Mouse (Mus musculus) ZHBTc4 (cell line): ENCODE results near the gene Schip1.

ENCODE experiments used
- DNase-seq: peaks from one replicate; pipeline ENCODE4 v3.0.0-alpha.2; 2011; ENCODE audit warnings: low read depth, low spot score

The Schip1 gene

DNA sequence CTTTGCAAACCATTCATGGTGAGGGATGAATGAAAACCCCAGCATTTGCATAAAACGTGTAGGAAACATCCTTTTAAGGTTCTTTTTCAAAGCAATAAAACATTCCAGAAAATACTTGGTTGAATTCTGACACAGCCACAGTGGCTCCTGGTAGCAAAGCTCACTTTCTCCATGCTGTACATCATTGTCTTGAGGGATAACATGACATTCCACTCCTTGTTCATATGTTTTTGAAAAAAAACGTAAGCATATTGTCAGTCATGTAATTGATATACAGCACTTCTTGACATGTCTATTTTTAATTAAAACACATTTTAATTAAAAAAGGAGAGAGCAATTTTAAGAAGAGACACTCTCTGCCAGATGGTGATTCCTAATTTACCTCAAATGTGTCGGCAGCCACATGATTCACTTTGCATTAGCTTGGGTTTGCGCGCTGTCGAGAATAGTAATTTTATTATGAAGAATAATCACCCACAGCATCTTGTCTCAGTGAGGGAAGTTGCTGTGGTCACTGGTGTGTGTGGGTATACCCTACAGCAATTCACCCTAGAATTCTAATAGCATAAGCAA, 61.8 kb downstream of the Schip1 start:
- DNase-seq, result no peak

DNA sequence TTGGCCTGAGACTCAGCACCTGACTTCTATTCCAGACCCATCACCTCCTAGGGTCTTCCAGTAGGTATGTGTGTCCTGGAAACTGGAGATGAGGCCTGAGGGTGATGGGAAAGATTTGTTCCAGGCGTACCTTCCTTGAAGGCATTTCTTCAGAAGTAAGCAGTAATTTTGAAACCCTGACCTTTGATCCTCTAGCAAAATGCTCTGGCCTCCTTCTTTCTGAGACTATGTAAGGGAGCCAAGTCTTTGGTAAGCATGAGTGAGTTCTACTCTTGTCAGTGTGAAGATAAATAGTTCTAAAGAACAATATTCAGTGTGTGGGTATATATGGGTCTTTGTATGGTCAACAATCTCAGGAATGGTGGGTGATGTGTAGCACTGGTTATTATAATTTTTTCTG, 65.8 kb downstream of the Schip1 start:
- DNase-seq, result no peak

DNA sequence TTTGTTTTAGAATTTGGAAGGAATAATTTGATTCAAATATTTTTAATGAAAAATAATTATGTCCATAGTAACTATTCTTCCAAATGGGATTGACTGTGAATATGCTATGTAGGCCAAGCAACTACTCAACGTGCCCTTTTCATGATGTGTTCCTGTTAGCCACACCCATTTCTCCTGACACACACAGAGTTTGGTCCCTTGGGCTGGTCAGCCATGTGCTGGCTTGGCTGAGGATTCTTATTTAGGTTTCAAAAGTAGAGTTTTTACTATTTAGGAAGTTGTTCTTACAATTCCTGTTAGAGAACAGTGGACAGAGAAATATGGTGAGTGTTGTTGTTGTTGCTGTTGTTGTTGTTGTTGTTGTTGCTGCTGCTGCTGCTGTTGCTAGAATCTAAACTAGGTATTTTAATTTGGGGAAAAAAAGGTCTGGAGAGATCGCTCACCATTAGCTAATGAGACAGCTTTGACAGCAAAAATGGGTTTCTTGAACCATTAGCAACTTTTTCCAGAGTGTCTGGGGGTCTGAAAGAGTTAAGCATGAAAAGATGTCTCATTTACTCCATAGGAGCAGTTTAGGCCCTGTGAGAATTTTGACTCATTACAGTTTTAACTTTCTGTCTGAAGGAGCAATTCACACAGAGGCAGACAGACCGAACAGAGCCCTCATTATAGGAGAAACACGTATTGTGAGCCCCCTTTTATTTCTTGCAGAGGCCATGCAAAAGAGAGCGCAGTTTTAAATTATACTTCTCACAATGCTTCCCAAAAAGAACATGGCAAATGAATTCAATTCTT, 74.4 kb downstream of the Schip1 start:
- no peak for DNase-seq

DNA sequence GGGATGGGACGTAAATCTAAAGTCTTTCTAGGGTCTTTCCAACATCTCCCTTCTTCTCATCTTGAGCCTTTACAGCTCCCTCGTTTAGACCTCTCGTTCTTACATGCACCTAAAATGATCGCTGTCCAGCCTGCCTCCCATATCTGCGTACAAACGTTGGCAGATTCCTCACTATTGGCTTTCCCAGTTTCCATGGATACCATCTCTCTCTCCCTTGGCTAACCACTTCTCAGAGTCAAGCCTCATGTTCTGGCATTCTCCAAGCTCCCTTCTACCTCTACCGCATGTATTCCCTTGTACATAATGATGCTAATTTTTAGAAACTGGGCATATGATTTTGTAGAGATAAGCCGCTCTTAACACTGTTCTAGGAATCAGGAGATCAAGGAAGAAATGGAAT, 86.1 kb downstream of the Schip1 start:
- DNase-seq, result no peak

DNA sequence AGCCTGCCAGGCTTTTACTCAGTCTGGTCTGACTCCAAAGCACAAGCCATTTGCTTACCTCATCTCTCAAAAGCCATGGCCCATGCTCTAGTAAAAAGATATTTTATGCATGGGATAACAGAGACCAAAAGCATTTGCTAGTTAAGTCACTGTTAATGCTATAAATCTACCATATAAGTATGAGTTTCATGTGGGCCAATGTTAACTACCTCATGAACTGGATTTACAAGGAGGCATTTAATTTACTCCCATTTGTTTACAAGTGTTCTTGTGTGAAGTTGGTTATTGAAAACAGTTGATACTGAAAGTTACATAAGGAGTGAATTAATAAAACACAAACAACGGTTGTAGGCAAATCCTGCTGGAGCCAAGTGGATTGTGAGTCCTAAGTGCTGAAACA, 95.6 kb downstream of the Schip1 start:
- no peak for DNase-seq

DNA sequence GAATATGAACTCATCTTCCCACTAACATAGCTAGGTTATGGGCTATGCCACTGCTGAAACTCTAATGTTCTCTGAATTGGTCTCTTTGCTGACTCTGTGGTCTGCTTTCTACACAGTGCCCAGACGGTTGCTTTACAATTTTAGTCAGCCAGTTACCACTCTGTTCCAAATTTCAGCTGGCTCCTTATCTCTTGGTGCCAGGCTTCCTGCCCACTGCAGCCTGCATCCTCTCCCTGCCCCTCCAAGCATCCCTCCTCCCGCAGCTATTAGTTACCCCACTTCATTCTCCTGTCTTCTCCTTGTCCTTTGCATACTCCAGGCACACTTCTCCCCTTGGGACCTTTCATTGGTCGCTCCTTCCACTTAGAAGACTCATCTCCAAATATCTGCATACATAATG, 96.2 kb downstream of the Schip1 start:
- no peak for DNase-seq

DNA sequence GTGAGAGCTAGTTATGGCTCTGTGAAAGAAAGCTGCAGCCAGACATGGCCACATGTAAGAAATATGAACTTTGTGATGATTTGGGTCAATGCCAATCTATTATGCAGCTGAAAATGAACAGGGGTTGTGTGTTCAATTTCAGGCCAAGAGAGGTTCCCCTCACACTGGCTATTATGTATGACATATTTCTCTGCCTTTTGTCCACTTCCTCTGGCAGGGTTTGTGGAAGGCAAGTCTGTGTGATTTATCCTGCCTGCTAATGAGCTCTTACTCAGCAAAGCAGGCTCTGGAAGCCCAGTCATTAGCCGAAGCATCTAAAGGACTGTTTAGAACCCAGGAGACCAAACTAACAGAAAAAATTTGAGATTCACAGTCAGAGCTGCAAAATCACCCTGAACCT, 113.6 kb downstream of the Schip1 start:
- DNase-seq, result no peak

DNA sequence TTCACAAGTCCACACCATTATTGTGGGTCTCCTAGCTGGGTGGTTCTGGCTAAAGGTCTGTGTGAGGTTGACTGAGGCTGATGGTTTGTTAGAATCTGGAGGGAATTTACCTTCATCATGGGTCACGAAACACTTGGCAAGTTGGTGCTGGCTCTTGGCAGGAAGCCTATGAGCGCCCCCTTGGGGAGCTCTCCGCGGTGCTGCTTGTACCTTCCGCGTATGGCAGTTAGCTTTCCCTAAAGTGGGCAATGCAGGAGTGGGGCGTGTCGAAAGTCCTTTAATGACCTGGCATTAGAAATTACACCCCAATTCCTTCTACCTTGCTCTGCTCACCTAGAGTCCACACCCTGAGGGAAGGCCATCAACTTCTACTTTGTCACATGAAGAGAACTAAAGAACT, 122.9 kb downstream of the Schip1 start:
- DNase-seq, result peak; percentile 14

DNA sequence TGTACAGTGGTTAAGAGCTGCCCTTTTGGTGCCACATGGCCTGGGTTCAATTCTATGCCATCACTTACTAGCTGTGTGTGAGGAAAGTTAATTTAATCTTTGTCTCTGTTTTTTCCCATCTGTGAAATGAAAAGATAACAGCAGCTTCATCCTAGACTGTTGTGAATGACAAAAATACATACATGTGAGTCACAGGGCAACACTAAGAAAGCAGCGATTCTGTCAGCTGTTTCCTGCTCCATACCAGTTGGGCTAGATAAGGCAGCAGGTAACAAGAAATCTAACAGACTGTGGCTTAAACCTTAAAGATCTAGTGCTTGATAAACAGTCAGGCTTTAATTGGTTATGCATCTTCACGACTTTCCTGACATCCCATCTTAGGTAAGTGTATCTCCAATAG, 124.5 kb downstream of the Schip1 start:
- no peak for DNase-seq

DNA sequence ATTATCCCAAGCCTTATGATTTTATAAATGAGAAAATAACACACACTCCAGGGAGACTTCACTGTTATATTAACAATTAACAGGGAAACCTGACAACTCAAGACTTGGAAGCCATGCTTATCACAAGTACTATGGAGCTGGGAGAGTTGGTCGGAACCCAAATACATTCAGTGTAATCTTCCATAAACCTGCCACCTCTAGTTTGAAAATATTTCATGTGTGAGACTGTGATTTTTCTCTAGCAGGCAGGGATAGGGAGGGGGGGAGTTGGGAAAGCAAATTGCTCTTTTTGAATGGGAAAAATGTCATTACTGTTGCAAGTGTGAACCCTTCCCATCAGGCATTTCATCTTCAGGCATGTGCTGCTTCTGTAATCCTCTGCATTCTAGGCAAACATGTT, 132.3 kb downstream of the Schip1 start:
- DNase-seq, result no peak

DNA sequence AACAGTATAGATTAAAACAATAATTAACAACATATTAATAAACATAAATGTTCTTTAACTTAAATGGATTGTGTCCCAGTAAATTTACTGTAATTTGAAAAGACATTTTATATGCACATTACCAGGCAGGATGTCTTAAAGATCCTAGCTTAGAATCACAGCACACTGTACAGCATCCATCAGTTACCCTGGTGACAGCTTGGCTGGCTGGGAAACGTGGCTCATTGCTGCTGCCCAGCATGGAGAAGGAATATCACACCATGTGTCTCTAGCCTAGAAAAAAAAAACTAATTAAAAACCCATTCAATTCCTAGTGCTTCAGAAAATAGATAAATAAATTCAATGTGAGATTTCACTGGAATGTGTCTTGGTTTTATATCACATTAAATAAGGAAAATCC, 136.6 kb downstream of the Schip1 start:
- no peak for DNase-seq

DNA sequence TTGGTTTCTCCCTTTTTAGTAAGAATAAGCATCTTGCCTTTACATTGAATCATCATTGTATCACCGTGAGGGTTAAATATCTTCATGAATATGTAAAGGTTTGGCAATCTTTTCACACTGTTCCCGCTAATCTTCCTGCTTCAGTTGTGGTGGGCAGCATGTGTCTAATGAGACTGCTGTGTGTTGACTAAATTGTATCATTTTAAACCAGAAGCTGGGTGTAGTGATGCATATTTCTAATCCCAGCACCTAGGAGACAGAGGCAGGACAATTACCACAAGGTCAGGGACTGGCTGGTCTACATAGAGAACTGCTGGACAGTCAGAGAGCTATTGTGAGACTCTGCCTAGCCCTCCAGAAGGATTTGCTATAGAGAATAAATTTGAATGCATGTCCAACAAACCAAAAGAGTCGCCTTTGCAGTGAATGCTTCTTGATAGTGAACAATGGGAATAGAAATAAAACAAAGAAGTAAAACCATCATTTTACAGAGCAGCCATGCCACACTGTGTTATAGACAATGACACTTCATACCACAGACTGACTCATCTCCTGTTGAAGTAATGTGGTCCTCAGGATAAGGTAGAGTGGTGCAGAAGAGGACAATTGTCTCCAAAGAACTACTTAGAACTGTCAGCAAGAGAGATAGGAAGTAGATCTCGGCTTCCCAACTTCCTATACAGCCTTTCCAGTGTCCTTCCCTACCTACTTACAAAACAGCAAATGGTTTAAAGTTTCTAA, 137.7 kb downstream of the Schip1 start:
- no peak for DNase-seq

DNA sequence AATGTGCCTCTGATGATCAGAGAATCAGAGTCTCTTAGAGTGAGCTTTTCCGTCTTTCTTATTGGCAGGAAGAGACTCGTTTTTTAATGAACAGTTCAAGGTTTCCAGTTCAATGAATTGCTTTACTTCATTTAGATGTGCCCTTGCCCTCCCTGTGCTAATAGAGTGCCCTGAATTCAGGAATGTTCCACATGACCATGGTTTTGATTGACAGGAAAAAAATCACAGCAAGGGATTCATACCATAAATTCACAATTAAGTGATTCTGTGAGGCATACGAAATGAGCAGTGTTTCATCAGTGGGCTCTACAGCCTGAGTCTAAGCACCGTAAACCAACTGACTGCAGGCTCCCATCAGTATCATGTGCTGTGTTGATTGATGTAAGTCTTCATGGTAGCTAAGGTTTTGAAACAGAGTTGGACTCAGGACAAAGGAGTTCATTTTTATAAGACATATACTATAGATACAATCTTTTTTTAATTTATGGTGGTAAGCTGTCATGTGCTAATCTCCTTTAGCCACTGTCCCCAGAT, 139.4 kb downstream of the Schip1 start:
- DNase-seq, result no peak

DNA sequence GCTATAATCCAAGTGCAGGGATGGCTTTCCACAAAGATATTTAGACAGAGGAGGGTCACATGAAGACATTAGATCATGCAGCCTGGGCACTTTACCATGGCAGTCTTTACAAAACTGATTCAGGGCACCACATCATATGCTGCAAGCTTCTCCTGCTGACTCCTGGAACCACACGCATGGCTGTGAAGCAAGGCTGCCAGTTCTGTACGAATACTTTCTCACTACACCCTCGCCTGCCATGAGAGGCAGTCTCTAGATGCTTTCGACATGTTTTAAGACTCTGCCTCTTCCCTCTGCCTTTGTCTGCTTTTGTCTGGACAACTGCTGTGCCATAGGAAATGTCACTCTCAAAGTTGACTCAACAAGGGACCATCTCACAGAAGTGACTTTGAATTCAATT, 145.8 kb downstream of the Schip1 start:
- DNase-seq, result no peak

DNA sequence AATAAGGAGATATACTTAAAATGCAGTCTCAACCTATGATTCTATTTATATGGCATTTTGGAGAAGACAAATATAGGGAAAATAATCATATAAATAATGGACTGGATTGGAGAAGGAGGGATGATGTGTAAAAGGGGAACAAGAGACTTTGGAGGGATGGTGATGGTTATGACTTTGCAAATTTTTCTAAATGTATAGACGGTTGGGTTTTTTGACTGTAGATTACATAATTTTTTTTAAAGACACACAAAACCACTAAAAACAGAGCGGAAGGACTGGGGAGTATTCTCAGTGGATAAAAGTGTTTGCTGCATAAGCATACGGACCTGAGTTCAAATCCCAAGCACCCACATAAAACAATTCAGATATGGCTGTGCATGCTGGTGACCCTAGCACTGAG, 156.8 kb downstream of the Schip1 start:
- DNase-seq, result no peak

DNA sequence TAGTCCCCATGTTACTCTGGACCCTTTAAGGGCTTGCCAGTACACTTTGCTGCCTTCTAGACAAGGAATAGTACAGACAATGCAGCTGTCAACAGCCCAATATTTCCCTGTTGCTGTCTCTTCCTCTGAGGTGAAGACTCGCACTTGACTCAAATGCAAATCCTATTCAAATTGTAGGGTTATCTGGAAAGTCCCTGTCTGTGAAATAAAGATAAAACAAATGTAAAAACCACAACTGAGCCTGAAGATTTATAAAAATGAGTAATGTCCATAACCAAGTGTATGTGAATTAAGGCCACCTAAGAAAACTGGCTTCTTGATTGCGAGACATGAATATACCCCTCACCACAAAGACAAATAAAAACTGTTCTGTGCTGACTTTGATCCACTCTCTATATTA, 175.3 kb downstream of the Schip1 start:
- no peak for DNase-seq

DNA sequence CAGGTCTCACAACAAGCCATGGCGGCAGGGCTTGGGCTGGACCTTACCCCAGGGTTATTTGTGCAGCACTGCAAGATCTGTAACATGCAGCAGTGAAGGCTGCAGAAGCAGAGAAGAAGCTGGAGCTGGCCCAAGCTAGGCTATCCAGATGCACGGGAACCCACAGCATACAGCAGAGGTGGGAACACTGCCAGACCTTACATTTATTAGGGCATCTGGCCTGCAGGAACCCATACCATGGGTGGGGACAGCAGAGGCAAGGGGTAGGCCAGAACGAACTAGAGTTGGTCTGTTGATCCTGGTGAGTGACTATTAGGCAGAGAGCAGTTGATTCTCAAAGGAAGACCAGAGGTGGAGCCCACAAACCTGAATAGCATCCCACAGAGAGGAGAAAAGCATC, 178.6 kb downstream of the Schip1 start:
- no peak for DNase-seq

DNA sequence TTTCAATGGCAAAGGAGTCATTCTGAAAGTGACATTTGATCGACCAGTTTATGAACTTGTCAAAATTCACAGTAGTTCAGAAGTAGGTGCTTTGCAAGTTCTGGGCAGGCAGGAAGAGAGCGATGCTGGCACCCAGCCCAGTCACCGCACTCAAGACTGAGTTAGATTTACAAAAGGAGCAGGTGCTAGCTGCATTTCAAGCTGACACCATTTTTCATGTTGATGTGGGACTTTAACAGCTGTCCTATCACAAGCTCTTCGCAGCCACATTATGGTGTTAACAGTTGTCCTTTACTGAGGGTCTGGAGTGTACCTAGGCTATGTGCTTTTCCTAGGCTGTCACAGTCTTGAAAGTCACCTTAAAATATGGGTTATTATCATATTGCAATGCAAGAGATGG, 181.6 kb downstream of the Schip1 start:
- DNase-seq, result peak; percentile 41

DNA sequence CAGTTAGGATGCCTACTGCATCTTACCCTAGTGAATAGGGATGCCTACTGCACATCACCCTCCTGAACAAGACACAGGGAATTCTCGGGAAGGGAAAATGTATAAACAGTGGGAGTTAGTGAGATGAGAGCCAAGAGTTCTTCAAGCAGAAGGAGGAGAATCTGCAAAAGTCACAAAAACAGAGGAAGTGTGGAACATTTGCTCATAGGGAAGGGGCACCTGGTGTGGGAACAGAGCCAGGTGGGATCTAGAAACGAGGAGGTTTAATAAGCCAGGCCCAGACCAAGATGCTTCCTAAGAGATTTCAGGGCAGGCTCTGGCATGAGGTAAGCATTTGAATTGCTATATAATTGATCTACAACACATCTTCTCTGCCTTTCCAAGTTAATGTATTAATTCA, 186.0 kb downstream of the Schip1 start:
- no peak for DNase-seq

DNA sequence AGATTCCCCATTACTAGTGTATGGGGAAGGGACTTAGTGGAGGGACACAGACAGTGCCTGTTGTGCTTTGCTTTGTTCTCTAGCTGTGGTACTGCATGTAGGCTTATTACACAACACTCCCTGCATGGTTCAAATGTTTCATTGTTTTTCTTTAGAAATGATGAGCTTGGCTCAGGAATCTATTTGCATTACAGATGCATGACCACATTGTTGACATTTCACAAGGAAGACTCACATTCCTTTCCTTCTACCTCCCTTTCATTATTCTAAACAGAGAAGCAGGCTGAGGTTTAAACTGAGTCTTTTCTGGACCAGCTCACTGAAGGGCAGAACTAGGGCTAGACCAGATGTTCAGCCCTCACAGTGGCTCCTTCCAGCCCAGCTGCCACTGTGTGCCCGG, 187.7 kb downstream of the Schip1 start:
- DNase-seq, result peak; percentile 68

DNA sequence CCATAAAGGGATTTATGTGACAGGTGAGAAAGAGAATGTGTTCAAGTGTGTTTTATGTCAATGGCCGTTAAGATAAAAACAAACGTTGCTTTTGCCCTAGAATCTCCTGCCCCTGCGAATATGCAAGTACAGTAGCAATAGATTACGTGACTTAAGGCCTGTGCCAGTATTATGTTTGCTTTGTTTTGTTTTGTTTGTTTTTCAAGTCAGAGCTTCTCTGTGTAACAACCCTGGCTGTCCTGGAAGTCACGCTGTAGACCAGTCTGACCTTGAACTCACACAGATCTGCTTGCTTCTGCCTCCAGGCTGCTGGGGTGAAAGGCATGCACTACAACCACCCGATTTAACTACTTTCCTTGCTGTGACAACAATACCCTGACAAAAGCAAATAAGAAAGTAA, 197.7 kb downstream of the Schip1 start:
- DNase-seq, result no peak

DNA sequence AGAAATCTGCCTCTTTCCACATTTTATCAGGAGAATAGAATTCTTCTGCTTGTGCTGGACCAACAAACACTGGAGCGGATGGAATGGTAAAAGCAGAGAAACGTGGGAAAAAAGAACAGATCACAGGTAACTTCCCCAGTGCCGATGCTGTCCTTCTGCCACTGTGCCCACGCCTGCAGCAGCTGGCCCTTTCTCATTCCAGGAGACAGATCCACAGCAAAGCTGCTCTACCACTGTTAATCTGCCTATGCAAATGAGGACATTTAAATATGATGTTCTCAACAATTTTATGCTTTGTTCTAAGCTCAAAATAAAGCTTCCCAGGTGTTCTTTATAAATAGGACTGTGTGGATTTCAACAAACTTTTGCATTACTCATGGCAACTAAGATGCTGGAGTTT, 203.3 kb downstream of the Schip1 start:
- no peak for DNase-seq

DNA sequence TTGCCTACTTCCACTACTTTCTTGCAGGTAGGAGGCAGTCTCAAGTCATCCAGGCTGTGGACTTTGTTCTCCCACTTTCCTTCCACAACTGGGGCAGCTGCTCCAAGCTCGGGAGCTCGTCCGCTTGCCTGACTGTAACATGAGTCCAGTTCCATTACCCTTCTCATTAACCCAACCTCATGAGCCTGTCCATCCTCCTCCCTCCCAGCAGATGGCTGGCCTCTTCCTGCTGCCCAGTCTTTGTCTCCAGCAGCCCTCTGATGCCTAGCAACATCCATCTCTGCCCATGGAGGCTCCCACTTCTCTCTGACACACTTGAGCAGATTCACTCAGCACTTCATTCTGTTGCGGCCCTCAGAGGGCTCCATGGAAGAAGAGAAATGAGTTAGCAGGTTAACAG, 204.6 kb downstream of the Schip1 start:
- DNase-seq, result no peak
